Comparison of ENCODE assay signal across 19 mouse cellular contexts in genomic region chr10:53886475-53886874, GRCm38 (mm10).
DNase-seq lines count a peak whose midpoint lies in the region; ATAC-seq and TF ChIP-seq lines count a peak whose summit lies in the region.
"Had no signal": no experiment of that assay in that cellular context is flagged by ENCODE, and none has a peak within 500 bp of the region (broad histone marks: within the 10 kb centered on the region; RNA-seq: fewer than 3 reads in every experiment).

No protein-coding gene starts in this region.

- no peaks in the 10 kb centered on the region for H3K27me3 ChIP-seq in lung, postnatal 0 days (replicated peaks; ENCODE audit: insufficient read depth, low read length)
- H3K27me3 ChIP-seq: CH12.LX, Patski had no signal

- no peak overlapping the region for H3K4me3 ChIP-seq in lung, postnatal 0 days (ENCODE audit: low read depth, low read length)

- no peak for TF ChIP-seq CTCF in lung, postnatal 0 days (IDR thresholded peaks at IDR 0.05)

- no peak overlapping the region for H3K4me2 ChIP-seq in lung, postnatal 0 days (replicated peaks; ENCODE audit: low read depth, low read length)

- peak; percentile 79 for DNase-seq in lung, postnatal 0 days (ENCODE audit: low spot score)
- no peak for DNase-seq in lung, postnatal 10 days
- DNase-seq in lung, postnatal 36 days: peak; percentile 19
- no peak for DNase-seq in lung, postnatal 14 days
- DNase-seq: adrenal gland, adult 2 months; adrenal gland, adult 8-10 months; adrenal gland, postnatal 10 days; adrenal gland, postnatal 14 days; adrenal gland, postnatal 25 days; adrenal gland, postnatal 36 days; B cell, adult 2 months; cerebellum, adult 11 months; cerebellum, adult 11-12 months; cerebellum, adult 18-20 months had no signal

- peak; percentile 81 for TF ChIP-seq EP300 in lung, postnatal 0 days (IDR thresholded peaks at IDR 0.05)

- ATAC-seq in lung, postnatal 0 days: peak; percentile 55
- ATAC-seq: activated CD4-positive, CD25-positive, alpha-beta regulatory T cell, adult 4 months; CD4-positive, CD25-positive, alpha-beta regulatory T cell, adult 4 months; Patski had no signal

- H3K9ac ChIP-seq in lung, postnatal 0 days (replicated peaks; ENCODE audit: low read depth): no peak overlapping the region

- 61% methylated on average over 5 of the region's 5 CpGs for WGBS in lung, postnatal 0 days

- no peaks in the 10 kb centered on the region for H3K4me1 ChIP-seq in lung, postnatal 0 days (ENCODE audit: insufficient read depth, low read depth, low read length)

- H3K27ac ChIP-seq in lung, postnatal 0 days (ENCODE audit: low read length): no peak overlapping the region

- H3K36me3 ChIP-seq in lung, postnatal 0 days (ENCODE audit: insufficient read depth, low read length): no peaks in the 10 kb centered on the region
- H3K36me3 ChIP-seq: G1E had no signal

- no peaks in the 10 kb centered on the region for H3K9me3 ChIP-seq in lung, postnatal 0 days (ENCODE audit: low read length)

Comparison
In these comparisons a context has a peak if more than half of its experiments do, and no peak if none do; other contexts are left out.
1. DNase-seq: peak in lung, postnatal 0 days (single experiment) and lung, postnatal 36 days (single experiment); none in lung, postnatal 10 days (single experiment) and lung, postnatal 14 days (single experiment).